Mouse (Mus musculus): ENCODE results near the gene Cd33.

The Cd33 gene

GRCm38 (mm10) chr7:43515076-43515475, 29.2 kb downstream of the Cd33 start:
- DNase-seq (ENCODE audit: low read depth), result no peak

GRCm38 (mm10) chr7:43512519-43512918, 31.7 kb downstream of the Cd33 start:
- no peak for DNase-seq (ENCODE audit: low read depth)

- DNase-seq (ENCODE audit: low read depth), result no peak
Measured at GRCm38 (mm10) chr7:43511707-43512478, 32.3 kb downstream of the Cd33 start.

GRCm38 (mm10) chr7:43495343-43496021, 48.7 kb downstream of the Cd33 start:
- peak; percentile 61 for DNase-seq (ENCODE audit: low read depth)

GRCm38 (mm10) chr7:43490861-43491260, 53.4 kb downstream of the Cd33 start:
- peak; percentile 35 for DNase-seq (ENCODE audit: low read depth)

- DNase-seq (ENCODE audit: low read depth), result peak; percentile 94
Measured at GRCm38 (mm10) chr7:43490182-43490584, 54.0 kb downstream of the Cd33 start.

- no peak for DNase-seq (ENCODE audit: low read depth)
Measured at GRCm38 (mm10) chr7:43489631-43490125, 54.5 kb downstream of the Cd33 start, which contains the start of gene Iglon5. Iglon5 (minus strand) TSS chr7:43490075.

- DNase-seq (ENCODE audit: low read depth), result peak; percentile 30
Measured at GRCm38 (mm10) chr7:43488646-43489045, 55.6 kb downstream of the Cd33 start.

- peak; percentile 55 for DNase-seq (ENCODE audit: low read depth)
Measured at GRCm38 (mm10) chr7:43483236-43483635, 61.0 kb downstream of the Cd33 start.

- peak; percentile 81 for DNase-seq (ENCODE audit: low read depth)
Measured at GRCm38 (mm10) chr7:43482090-43482716, 62.0 kb downstream of the Cd33 start.

GRCm38 (mm10) chr7:43481191-43481590, 63.0 kb downstream of the Cd33 start:
- DNase-seq (ENCODE audit: low read depth), result peak; percentile 87

- DNase-seq (ENCODE audit: low read depth), result no peak
Measured at GRCm38 (mm10) chr7:43476376-43476775, 67.9 kb downstream of the Cd33 start.

GRCm38 (mm10) chr7:43475706-43476105, 68.5 kb downstream of the Cd33 start:
- DNase-seq (ENCODE audit: low read depth), result no peak
